Mouse (Mus musculus): ENCODE measurements around the gene Inpp5a. TPM values are rescaled to one million over a fixed set of nuclear protein-coding genes. Genes with fewer than 3 reads are reported as not detected.

Gene Inpp5a
- total RNA-seq, 2 experiments from 2014 or later, result 4.6 to 4.9 TPM

DNA sequence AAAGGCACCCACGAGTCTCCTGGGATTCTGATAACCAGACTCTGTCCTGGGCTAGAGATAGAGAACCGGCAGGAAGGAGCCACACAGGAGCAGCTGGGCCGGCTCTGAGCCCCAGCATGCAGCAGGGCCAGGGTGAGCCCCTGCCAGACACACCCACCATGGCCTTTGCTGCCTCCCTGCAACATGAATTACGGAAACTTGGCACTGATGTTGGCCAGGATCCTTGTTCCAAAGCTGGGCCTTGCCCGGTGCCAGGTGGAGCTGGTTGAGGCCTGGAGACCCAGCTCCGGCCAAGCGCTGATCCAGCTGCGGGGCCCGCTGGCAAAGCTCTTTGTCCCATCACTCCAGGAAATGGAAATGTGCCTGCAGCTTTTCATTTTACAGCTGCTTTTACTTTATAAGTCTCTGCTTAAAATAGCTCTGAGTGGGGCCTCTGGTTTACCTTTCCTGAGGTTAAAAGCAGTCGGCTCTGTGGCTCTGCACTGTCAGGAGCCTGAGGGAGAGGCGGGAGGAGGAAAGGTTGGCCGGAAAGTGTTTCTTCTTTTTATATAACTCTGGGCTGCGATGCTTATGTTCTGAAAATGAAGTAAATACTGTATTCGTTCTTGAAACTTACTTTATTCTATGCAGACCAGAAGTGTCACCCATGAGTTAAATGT, 20.1 kb upstream of the Inpp5a start:
- ATAC-seq (replicated peaks; ENCODE audit: low FRiP score, low TSS enrichment, poor library complexity, severe bottlenecking), result peak; percentile 76

DNA sequence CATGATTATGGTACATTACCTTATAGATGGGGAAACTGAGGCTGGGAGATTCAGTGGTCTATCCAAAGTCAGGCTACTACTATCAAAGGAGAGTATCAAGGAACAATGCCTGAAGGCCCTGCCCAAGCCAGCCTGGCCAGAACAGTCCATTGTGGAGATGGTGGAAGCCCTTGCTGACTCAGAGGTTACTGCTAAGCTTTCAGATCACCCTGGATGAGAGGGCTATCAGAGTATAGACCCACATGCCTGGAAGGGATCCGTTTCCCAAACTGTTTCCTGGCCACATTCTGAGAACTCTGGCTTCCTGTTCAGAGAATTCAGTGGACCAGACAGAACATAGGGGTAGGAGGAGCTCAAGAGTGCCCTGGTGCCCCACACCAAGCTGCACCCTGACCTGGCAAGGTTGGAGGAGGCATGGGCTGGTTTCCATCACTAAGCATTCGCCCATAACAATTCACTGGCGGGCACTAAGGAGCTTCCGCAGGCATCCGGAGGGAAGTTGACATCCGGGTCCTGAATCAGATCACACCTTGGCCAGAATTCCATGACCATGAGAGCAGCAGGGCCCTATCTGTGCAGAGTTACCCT, 19.3 kb upstream of the Inpp5a start:
- no peak for ATAC-seq (replicated peaks; ENCODE audit: low FRiP score, low TSS enrichment, poor library complexity, severe bottlenecking)

DNA sequence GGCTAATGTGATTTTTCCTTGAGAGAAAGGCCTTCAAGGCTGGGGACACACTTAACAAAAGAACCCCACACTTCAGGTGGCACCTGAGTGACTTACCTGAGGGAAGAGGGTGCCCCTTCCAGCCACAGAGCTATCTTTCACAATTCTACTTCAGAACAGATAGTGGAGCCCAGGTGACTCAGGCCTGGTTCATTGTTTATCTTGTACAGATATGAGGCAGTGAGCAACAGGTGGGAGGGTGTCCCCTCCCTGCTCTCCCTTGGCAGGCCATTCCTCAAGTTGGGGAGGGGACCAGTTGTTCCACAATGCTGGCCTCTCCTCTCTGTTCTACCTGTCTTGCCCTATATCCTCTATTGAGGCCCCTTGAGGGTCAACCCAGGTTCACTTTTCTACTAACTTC, 17.5 kb upstream of the Inpp5a start:
- no peak for ATAC-seq (replicated peaks; ENCODE audit: low FRiP score, low TSS enrichment, poor library complexity, severe bottlenecking)

DNA sequence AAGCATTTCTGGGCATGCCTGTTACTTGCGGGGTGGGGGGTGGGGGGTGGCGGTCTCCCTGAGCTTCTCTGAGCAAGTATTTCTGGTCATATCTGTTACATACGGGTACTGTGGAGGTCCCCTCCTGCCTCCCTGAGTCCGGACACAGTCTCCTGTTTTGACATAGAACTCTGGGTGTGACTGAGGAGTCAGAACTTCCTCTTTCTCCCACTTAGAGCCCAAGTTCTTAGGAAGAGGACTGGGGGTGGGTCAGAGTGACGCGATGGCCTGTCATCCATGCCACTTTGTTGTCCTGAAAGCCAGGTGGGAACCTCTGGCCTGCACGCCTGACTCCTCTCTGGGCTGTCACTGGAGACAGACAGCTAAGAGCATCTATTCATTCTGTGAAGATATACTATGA, 11.5 kb upstream of the Inpp5a start:
- ATAC-seq (replicated peaks; ENCODE audit: low FRiP score, low TSS enrichment, poor library complexity, severe bottlenecking), result peak; percentile 34

DNA sequence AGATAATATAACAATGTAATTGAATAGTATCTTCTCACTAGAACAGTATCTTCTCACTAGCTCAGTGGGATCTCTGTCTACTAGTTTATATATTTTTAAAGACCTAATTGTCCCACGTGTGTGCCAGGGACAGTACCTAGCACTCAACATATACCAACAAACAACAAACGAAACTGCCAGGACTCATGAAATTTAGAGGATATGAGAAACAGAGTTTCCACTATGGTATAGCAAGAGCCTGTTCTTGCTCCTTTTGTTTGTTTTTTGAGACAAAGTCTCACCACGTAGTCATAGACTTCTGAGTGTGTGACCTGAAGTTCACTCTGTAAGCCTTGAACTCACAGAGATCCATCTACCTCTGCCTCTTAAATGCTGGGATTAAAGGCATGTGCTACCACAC, 10.6 kb upstream of the Inpp5a start:
- ATAC-seq (replicated peaks; ENCODE audit: low FRiP score, low TSS enrichment, poor library complexity, severe bottlenecking), result no peak

- ATAC-seq (replicated peaks; ENCODE audit: low FRiP score, low TSS enrichment, poor library complexity, severe bottlenecking), result no peak
Observed at GRCm38 (mm10) chr7:139379745-139380144, 9.2 kb upstream of the Inpp5a start.

GRCm38 (mm10) chr7:139380225-139380624, 8.7 kb upstream of the Inpp5a start:
- no peak for ATAC-seq (replicated peaks; ENCODE audit: low FRiP score, low TSS enrichment, poor library complexity, severe bottlenecking)

GRCm38 (mm10) chr7:139381877-139382276, 7.0 kb upstream of the Inpp5a start:
- no peak for ATAC-seq (replicated peaks; ENCODE audit: low FRiP score, low TSS enrichment, poor library complexity, severe bottlenecking)

- no peak for ATAC-seq (replicated peaks; ENCODE audit: low FRiP score, low TSS enrichment, poor library complexity, severe bottlenecking)
Observed at GRCm38 (mm10) chr7:139382796-139383195, 6.1 kb upstream of the Inpp5a start.

- ATAC-seq (replicated peaks; ENCODE audit: low FRiP score, low TSS enrichment, poor library complexity, severe bottlenecking), result peak; percentile 67
Observed at GRCm38 (mm10) chr7:139384500-139384899, 4.4 kb upstream of the Inpp5a start.

- ATAC-seq (replicated peaks; ENCODE audit: low FRiP score, low TSS enrichment, poor library complexity, severe bottlenecking), result no peak
Observed at GRCm38 (mm10) chr7:139384916-139385530, 3.9 kb upstream of the Inpp5a start.

GRCm38 (mm10) chr7:139386933-139387690, 1.8 kb upstream of the Inpp5a start:
- ATAC-seq (replicated peaks; ENCODE audit: low FRiP score, low TSS enrichment, poor library complexity, severe bottlenecking), result no peak

GRCm38 (mm10) chr7:139387921-139388669, 814 bp upstream of the Inpp5a start:
- peak; percentile 39 for ATAC-seq (replicated peaks; ENCODE audit: low FRiP score, low TSS enrichment, poor library complexity, severe bottlenecking)

GRCm38 (mm10) chr7:139389213-139389761, 378 bp downstream of the Inpp5a start:
- ATAC-seq (replicated peaks; ENCODE audit: low FRiP score, low TSS enrichment, poor library complexity, severe bottlenecking), result no peak

GRCm38 (mm10) chr7:139390380-139390779, 1.5 kb downstream of the Inpp5a start:
- no peak for ATAC-seq (replicated peaks; ENCODE audit: low FRiP score, low TSS enrichment, poor library complexity, severe bottlenecking)

DNA sequence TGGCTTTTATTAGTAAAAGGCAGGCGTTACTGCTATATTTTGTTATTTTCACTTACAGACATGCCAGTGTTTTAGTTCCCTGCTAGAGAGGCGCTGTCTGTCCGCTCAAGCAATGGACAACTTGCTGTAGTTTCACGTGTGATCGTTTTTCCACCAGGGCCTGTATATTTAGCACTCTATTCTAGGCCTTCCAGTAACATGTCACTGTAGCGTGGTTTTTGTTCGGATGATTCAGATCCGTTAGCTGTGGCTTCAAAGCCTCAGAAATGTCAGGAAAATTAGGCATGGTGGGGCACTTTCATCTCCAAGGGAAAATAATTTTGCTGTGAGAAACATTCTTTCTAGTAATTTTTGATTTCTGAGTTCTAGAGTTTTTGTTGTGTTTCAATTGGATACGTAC, 2.0 kb downstream of the Inpp5a start:
- ATAC-seq (replicated peaks; ENCODE audit: low FRiP score, low TSS enrichment, poor library complexity, severe bottlenecking), result no peak

- no peak for ATAC-seq (replicated peaks; ENCODE audit: low FRiP score, low TSS enrichment, poor library complexity, severe bottlenecking)
Observed at GRCm38 (mm10) chr7:139391691-139392090, 2.8 kb downstream of the Inpp5a start.

GRCm38 (mm10) chr7:139392106-139392505, 3.2 kb downstream of the Inpp5a start:
- no peak for ATAC-seq (replicated peaks; ENCODE audit: low FRiP score, low TSS enrichment, poor library complexity, severe bottlenecking)

- ATAC-seq (replicated peaks; ENCODE audit: low FRiP score, low TSS enrichment, poor library complexity, severe bottlenecking), result no peak
Observed at GRCm38 (mm10) chr7:139392691-139393235, 3.9 kb downstream of the Inpp5a start.
